Mouse (Mus musculus): ENCODE measurements around the gene Map3k14.

- TF ChIP-seq GATA1 (IDR thresholded peaks at IDR 0.05; ENCODE audit: borderline replicate concordance, low read length), result no peak
- no peak for TF ChIP-seq FLI1 (IDR thresholded peaks at IDR 0.05; ENCODE audit: low read length)
Measured at GRCm38 (mm10) chr11:103267346-103268219, at the start of gene Map3k14.

All from megakaryocyte, embryonic 14.5 days (primary cell).